Mouse (Mus musculus): Measurements from ENCODE around the gene Ptprm. TPM values are rescaled to one million over a fixed set of nuclear protein-coding genes. Genes with fewer than 3 reads are reported as not detected.
A peak's percentile ranks its signal among the peaks of the same experiment; 100 is the strongest.

Ptprm gene
- polyA plus RNA-seq (2015; fragmentation: Nextera tagmentation; extraction: Ambion mirVana) = 5.2 and 5.4 TPM in 2 replicates

DNA sequence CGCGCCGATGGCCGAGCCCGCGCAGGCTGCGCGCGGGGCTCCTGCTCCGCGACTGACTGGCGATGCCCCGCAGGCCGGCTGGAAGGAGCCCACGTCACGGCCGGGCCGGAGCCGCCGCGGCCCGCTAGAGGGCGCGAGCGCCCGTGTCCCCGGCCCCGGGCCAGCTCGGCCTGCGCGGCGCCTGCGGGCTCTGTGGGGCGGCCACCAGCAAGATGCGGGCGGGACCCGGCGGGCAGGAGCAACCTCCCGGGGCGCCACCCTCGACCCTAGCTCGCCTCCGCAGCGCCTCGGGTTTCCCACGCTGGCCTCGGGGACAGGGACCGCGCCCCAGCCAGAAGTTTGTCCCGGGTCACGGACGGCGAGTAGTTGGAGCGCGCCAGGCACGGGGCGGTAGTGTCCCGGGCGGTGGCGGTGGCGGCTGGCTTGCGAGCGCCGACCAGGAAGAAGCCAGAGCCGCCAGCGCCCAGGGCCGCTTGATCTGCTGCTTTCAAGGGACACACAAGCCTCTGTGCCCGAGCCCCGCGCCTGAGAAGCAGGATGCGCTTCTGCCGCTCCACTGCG is at the start of gene Ptprm:
Gene Ptprm, minus strand, starts transcription at position 7 of the 561 bp plus-strand sequence.
- under 1% methylated on average over 72 of the region's 73 CpGs for WGBS
- Histone ChIP-seq H3K4me3 (ENCODE audit: low read depth, low read length) (peak within 1 kb of the TSS; percentile 78), H3K9ac (ENCODE audit: low read depth, low read length) (peak within 1 kb of the TSS; percentile 62), H3K27me3 (replicated peaks; ENCODE audit: control insufficient read depth, insufficient read depth, low read length) (peaks cover 39% of the 10 kb centered on the region), H3K9me3 (ENCODE audit: control insufficient read depth) (no peaks in the 10 kb centered on the region), H3K4me2 (replicated peaks; ENCODE audit: low read depth) (peak within 1 kb of the TSS; percentile 95), H3K27ac (ENCODE audit: low read depth, low read length) (peak within 1 kb of the TSS; percentile 62), H3K4me1 (replicated peaks; ENCODE audit: control insufficient read depth, insufficient read depth, low read length) (no peaks in the 10 kb centered on the region), H3K36me3 (ENCODE audit: control insufficient read depth, insufficient read depth) (no peaks in the 10 kb centered on the region; the same call in 1 of the 2 replicates)
- peak; percentile 87 for ATAC-seq
- peak; percentile 64 for TF ChIP-seq CTCF (IDR thresholded peaks at IDR 0.05; ENCODE audit: low read depth)

DNA sequence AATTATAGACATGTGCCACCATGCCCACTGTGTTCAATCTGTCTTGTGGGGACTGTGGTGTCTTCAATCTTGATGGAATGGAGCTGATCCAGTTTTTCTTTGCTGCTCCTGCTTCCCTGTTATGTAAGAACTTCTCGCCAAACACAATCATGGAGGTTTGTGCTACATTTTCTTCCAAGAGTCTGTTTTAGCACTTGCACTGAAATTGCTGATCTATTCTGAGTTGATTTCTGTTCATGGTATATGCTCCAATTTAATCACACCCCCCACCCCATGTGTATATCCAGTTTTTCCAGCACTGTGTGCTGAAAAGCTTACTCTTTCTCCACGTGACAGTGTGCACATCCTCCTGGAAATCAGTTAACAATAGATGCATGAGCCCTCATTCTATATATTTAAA is 41.9 kb upstream of the Ptprm start:
- no peaks in the 10 kb centered on the region for H3K27me3 ChIP-seq (replicated peaks; ENCODE audit: control insufficient read depth, insufficient read depth, low read length)
- no peak for TF ChIP-seq CTCF (IDR thresholded peaks at IDR 0.05; ENCODE audit: low read depth)

DNA sequence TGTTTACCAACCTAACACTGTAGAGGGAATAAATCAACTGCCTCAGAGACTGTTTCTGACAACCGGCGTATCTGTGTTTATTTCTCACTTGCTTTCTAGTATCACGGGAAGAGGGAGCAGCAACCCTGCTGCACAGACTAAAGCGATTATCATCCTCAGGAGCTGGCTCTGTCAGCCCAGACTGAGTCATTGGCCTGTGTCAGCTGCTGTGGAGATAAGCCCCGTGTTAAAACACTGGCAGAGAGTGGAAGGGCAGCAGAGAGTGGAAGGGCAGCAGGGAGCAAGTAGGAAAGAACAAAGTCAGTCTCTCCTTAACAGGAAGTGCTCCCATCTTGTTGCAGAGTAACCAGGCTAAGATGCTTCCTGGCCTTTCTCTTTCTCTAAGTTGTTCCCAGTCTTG is 36.6 kb upstream of the Ptprm start:
- H3K9me3 ChIP-seq (ENCODE audit: control insufficient read depth) = no peaks in the 10 kb centered on the region
- H3K27ac ChIP-seq (ENCODE audit: low read depth, low read length) = no peak overlapping the region
- ATAC-seq = peak; percentile 61; the same call in 1 of the 2 replicates
- no peaks in the 10 kb centered on the region for H3K27me3 ChIP-seq (replicated peaks; ENCODE audit: control insufficient read depth, insufficient read depth, low read length)
- H3K9ac ChIP-seq (ENCODE audit: low read depth, low read length) = no peak overlapping the region
- H3K36me3 ChIP-seq (ENCODE audit: control insufficient read depth, insufficient read depth) = no peaks in the 10 kb centered on the region
- TF ChIP-seq CTCF (IDR thresholded peaks at IDR 0.05; ENCODE audit: low read depth) = no peak
- no peak overlapping the region for H3K4me3 ChIP-seq (ENCODE audit: low read depth, low read length)
- WGBS = 18% methylated on average over 5 of the region's 5 CpGs
- H3K4me2 ChIP-seq (replicated peaks; ENCODE audit: low read depth) = no peak overlapping the region
- H3K4me1 ChIP-seq (replicated peaks; ENCODE audit: control insufficient read depth, insufficient read depth, low read length) = no peaks in the 10 kb centered on the region

More for the DNA sequence above, 41.9 kb upstream of the Ptprm start:
- Histone ChIP-seq H3K36me3 (ENCODE audit: control insufficient read depth, insufficient read depth) (no peaks in the 10 kb centered on the region), H3K9me3 (ENCODE audit: control insufficient read depth) (no peaks in the 10 kb centered on the region), H3K4me3 (ENCODE audit: low read depth, low read length) (no peak overlapping the region), H3K9ac (ENCODE audit: low read depth, low read length) (no peak overlapping the region), H3K4me1 (replicated peaks; ENCODE audit: control insufficient read depth, insufficient read depth, low read length) (no peaks in the 10 kb centered on the region), H3K27ac (ENCODE audit: low read depth, low read length) (no peak overlapping the region), H3K4me2 (replicated peaks; ENCODE audit: low read depth) (no peak overlapping the region)
- no peak for ATAC-seq
- WGBS = 77% methylated on average over 2 of the region's 2 CpGs

DNA sequence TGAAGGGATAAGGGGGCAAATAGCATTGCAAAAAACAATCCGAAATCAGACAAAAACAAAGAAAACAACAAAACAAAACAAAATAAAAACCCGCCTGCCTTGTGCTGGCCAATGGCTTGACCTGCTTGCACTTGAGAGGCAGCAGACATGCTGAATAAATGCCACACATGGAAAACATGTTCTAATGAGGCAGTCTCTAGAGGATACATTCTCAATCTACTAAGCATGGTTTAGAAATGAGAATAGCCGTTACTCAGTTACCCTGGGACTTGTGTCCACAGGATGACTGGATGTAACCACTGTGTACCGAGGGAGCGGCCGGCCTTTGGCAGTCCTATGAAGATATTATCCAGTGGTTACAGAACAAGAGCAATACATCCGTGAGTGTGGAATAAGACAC is 33.9 kb upstream of the Ptprm start:
- Histone ChIP-seq H3K9me3 (ENCODE audit: control insufficient read depth) (no peaks in the 10 kb centered on the region), H3K9ac (ENCODE audit: low read depth, low read length) (no peak overlapping the region), H3K4me2 (replicated peaks; ENCODE audit: low read depth) (no peak overlapping the region), H3K4me3 (ENCODE audit: low read depth, low read length) (no peak overlapping the region), H3K27me3 (replicated peaks; ENCODE audit: control insufficient read depth, insufficient read depth, low read length) (no peaks in the 10 kb centered on the region), H3K4me1 (replicated peaks; ENCODE audit: control insufficient read depth, insufficient read depth, low read length) (no peaks in the 10 kb centered on the region), H3K36me3 (ENCODE audit: control insufficient read depth, insufficient read depth) (no peaks in the 10 kb centered on the region), H3K27ac (ENCODE audit: low read depth, low read length) (no peak overlapping the region)
- WGBS = 79% methylated on average over 7 of the region's 7 CpGs
- no peak for ATAC-seq
- TF ChIP-seq CTCF (IDR thresholded peaks at IDR 0.05; ENCODE audit: low read depth) = no peak

DNA sequence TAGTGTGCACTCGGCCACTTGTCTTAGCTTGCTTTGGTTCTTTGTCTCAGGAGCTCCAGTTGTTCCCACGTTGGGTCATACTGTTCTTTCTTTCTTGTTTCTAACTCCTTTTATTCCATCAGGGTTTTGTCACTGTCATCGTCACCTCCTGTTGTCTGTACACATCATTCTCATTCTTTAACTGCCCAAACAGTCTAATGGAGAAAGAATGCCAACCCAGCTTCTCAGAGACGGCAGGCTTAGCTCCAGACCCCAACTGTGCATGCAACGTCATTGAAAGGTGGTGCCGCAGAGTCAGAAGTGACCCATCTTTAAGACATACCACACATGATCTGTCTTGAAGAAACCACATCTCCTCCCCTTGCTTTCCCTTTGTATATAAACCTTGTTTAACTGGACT is 31.0 kb upstream of the Ptprm start:
- WGBS = 75% methylated on average over 6 of the region's 6 CpGs
- TF ChIP-seq CTCF (IDR thresholded peaks at IDR 0.05; ENCODE audit: low read depth) = no peak
- Histone ChIP-seq H3K36me3 (ENCODE audit: control insufficient read depth, insufficient read depth) (no peaks in the 10 kb centered on the region), H3K9me3 (ENCODE audit: control insufficient read depth) (no peaks in the 10 kb centered on the region), H3K27ac (ENCODE audit: low read depth, low read length) (no peak overlapping the region), H3K4me1 (replicated peaks; ENCODE audit: control insufficient read depth, insufficient read depth, low read length) (no peaks in the 10 kb centered on the region), H3K4me2 (replicated peaks; ENCODE audit: low read depth) (no peak overlapping the region), H3K4me3 (ENCODE audit: low read depth, low read length) (no peak overlapping the region), H3K9ac (ENCODE audit: low read depth, low read length) (no peak overlapping the region), H3K27me3 (replicated peaks; ENCODE audit: control insufficient read depth, insufficient read depth, low read length) (no peaks in the 10 kb centered on the region)
- ATAC-seq = no peak

DNA sequence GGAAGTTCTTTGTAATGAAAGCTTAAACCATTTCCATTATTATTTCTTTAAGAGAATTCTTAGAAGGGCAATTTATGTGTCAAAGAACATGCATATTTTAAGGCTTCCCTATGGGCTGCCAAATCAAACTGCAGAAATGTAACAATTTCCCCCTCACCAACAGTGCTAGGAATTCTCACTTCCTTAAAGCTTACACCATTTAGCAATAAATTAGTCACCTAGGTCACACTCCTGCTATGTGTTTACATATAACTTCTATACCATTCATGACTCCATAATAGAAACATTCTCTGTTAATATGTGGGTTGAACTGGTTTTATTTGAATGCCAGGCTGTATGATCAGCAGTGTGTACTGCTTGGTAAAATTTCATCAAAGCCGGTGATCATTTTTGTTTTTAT is 29.4 kb upstream of the Ptprm start:
- Histone ChIP-seq H3K27ac (ENCODE audit: low read depth, low read length) (no peak overlapping the region), H3K9ac (ENCODE audit: low read depth, low read length) (no peak overlapping the region), H3K9me3 (ENCODE audit: control insufficient read depth) (no peaks in the 10 kb centered on the region), H3K4me2 (replicated peaks; ENCODE audit: low read depth) (no peak overlapping the region), H3K4me1 (replicated peaks; ENCODE audit: control insufficient read depth, insufficient read depth, low read length) (no peaks in the 10 kb centered on the region), H3K27me3 (replicated peaks; ENCODE audit: control insufficient read depth, insufficient read depth, low read length) (no peaks in the 10 kb centered on the region), H3K36me3 (ENCODE audit: control insufficient read depth, insufficient read depth) (no peaks in the 10 kb centered on the region), H3K4me3 (ENCODE audit: low read depth, low read length) (no peak overlapping the region)
- WGBS = 83% methylated on average over 1 of the region's 1 CpGs
- no peak for ATAC-seq
- no peak for TF ChIP-seq CTCF (IDR thresholded peaks at IDR 0.05; ENCODE audit: low read depth)
